Mouse (Mus musculus) right cerebral cortex, adult 18-20 months (tissue): Measurements from ENCODE around the gene Nepro.

ENCODE experiments used
- DNase-seq: peaks from one replicate; pipeline ENCODE4 v3.0.0; 2022; ENCODE audit warnings: mixed read lengths

Gene Nepro

DNA sequence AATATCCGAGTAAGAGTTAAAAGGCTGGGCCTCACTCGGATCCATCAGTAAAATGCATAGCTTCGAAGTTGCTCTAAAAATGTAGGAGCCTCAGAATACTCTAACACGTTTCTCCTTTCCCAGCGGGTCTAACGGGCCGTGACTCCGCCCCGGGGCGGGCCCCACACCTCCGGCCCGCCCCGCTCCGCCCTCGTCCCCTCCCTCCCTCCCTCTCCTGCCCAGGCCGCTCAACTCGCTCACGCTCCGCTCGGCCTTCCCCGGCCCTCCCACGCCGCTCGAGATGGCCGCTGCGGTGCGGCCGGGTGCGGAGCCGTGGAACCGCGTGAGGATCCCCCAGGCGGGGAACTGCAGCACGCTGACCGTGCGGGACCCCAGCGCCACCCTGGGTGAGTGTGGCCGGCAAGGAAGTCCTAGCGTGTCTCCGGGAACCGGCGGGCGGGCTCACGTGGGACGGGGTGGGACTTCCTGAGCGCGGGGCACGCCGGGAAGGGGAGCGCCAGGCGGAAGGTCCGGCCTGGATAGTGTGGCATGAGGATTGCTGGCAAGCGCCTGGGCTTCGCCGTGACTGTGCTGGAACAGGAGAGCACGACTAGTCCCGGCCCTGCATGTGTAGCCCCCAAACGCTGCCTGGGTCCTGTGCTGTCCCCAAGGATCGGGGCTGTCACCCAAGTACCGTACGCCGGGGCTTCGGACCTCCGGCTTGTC is at the start of gene Nepro:
TSS of gene Nepro (plus strand) at position 219 of the 705 bp plus-strand sequence.
- DNase-seq, result peak; percentile 95

DNA sequence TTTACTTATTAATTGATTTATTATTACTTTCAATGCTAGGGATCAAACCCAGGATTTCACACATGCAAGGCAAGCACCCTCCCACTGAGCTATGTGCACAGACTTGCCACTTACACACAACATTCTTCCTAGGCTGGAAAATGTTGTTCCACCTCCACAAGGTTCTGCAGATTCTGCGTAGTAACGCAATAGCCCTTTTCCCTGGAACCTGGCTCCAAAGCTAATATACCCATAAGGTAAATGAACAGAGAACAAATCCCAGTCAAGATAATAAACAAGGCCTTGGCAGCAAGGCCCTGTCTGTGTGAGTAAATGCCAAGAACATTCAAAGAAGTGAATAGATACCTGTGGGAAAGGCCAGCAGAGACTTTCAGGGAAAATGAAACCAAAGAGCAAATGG is 47.7 kb upstream of the Nepro start:
- no peak for DNase-seq

DNA sequence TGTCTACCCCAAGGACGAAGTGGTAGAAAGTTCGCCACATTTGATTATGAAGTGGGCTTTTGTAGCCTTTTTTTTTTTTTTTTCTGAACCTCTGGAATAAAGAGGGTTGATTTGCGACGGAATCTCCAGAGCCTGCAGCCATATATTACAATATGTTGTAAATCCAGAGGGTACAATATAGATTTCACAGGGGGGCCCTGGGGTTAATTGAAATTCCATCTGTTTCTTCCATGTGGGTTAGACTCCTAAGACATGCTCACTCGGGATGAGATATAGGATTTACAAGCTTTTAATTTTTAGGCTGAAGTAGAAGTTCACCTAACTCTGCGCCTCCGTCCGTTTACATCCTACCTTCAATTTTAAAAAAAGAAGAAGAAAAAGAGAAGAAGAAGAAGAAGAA is 45.0 kb upstream of the Nepro start:
- DNase-seq, result no peak

DNA sequence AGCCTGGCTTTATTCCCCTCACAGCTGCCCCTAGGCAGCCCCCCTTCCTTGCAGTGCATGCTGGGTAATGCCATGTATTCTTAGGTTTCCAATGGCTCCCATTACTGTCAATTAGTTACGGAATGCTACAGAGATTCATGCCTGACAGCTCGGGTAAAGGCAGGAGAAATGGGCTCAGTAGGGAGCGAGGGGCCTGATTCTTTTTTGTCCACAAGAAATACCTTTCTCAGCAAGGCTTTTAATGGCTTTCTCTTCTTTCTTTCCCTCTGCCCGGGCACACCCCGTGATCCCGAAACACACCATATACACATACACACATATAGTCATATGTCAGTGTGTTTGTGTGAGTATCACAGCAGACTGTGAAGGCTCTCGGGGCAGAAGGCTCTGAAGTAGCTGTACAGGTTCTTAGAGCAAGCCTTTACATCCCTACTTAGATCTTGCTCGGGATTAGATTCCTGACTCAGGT is 44.6 kb upstream of the Nepro start:
- no peak for DNase-seq

DNA sequence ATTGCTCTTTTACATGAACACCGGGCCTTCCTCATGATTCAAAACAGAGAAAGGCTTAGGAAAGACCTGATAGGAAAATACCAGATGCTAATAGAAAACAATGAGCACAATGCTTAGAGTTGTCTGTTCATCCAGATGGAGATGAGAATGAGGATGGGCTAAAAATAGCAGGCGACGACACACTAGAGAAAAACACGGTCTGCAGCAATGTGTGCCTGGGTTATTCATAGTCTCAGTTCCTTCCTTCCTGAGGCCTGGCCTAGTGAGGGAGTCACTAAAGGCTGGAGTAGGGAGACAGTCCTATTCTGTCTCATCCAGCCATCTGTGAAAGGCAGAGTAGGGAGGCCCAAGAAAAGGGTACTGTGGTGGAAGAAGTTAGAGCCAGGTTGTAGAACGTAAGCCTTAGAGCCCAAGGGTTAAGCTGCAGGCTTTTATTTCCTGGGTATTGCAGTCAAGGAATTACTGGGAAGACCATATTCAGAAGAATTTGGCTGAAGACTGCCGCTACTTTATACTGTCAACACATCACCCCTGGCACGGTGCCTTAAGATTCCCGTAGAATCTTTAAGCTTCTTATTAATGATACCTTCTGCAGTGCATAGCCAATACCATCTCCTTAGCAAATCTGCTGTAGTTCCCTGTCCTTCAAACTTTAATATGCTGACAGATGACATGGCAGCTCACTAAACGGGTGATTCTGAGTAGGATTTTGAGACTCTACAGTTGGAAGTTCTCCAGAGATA is 43.2 kb upstream of the Nepro start:
- DNase-seq, result peak; percentile 60

DNA sequence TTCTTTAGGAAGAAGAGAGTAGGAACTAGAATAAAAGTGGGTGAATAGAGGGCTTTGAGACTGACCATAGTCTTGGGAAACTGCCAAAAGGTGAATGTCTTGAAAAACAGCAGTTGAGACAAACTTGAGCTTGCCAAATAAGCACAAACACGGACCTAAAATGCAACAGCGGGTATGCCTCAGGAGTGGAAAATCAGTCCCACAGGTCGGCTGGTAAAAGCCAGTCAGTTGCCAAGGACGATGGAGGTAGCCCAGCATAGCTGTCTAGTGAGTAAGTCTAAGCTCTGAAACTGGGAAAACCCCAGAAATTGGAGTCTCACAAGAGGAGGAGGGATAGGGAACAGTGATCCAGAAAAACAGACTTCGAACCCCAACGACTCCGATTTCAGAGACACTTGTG is 39.5 kb upstream of the Nepro start:
- DNase-seq, result no peak

DNA sequence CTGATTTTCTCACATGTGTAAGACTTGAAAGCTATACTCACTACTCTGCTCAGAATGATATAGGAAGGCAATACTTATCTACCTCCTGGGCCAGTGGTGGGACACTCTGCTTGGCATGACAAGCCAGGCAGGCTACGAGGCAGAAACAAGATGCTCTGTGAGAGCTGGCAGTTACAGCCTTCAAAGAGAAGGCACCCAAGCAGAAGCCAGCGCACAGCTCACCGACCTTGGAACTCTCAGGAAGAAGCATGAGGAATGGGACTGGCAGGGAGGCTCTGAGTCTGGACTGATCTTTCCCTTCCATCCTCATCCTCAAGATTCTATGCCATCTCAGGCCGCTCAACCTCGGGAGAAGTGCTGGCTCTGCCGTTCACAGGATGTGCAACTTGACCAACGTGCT is 38.7 kb upstream of the Nepro start:
- no peak for DNase-seq

DNA sequence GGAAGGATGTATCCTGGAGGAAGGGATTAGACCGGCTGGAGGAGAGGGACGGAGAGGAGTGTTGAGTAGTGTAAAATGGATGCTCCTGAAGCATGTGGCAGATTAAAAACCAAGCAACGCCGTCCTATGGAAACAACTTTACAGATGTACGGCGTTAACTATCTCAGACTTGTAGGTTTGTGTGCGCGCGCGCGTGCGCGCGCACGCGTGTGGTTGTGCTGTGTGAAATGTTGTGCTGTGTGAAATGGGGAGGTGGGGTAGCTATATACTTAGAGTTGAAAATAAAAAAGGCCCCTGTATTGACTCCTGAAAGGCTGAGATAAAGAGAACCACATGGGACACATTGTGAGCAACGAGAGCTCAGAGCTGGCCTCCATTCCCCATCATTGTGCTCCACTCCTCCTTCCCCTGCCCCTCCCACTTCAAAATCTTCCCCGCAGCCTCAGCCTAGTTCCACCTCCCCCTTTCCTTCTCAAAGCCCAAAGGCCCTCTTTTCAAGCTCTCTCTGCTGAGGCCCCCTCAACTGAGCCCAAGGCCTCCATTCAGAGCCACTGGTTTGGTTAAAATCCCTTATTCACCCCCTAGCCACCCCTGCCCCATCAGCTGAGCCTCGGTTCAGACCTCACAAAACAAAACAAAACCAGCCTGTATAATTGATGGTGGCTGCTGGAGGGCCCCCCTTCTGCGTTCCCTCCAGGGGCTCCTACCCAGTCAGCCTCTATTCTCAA is 36.9 kb upstream of the Nepro start:
- DNase-seq, result no peak

DNA sequence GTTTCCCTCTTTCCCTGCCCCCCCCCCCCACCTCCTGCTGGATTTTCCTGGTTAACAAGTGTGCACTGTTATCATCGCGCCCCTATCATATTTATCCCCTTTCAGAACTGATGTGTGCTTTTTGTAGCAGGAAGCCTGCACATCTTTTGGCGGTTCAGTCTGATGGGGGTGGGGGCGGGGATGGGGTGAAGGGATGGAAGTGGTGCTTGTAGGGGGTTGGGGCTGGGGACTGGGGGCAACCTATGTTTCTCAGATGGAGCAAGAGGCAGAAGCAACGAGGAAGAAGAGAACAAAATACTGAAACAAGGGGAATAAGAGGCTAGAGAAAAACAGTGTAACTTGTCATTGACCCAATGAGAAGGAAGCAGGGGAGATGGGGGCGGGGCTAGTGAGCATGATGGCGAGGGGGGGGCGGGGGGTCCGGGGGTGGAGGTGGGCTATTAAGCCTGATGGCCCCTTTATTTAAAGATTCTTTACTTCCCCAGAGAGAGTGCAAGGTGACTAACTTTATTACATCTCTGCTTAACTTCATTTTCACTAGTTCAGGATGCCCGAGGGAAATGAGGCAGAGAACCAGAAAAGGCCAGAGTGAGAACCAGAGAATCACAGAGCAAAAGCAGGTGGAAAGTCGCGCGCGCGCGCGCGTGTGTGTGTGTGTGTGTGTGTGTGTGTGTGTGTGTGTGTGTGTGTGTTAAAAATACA is 36.2 kb upstream of the Nepro start:
- no peak for DNase-seq

DNA sequence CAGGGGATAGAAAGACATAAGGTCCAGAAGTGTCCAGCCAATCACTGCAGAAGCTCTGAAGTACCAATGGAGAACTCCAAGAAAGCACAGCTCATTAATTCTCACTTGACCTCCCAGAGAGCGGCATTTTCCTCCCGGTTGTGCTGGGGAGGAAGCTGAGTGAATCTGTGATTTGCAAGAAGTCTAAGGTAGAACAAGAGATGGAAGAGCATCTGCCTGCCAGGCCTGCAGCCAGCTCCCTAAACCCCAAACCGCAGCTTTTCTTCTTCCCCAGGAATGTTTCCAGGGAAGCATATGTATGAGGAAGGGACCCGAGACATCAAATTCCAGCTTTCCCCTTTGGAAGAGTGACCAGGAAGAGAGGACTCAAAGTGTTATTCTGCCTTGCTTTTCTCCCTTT is 35.6 kb upstream of the Nepro start:
- DNase-seq, result no peak

DNA sequence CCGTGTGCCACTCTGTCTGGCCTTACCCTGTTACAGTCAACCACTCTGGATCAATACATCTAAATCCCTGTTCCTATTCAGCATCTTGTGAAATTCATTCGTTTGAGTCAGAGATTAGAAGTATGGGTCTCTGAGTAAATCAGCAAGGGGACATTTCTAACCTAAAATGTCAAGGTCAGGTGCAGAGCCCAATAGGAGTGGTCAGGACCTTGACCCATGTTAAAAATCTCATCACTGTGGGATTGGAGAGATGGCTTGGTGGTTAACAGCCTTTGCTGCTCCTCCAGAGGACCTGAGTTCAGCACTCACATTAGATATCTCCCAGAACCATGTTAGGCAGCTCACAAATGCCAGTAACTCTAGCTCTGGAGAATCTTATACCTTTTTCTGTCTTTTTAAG is 33.6 kb upstream of the Nepro start:
- no peak for DNase-seq

DNA sequence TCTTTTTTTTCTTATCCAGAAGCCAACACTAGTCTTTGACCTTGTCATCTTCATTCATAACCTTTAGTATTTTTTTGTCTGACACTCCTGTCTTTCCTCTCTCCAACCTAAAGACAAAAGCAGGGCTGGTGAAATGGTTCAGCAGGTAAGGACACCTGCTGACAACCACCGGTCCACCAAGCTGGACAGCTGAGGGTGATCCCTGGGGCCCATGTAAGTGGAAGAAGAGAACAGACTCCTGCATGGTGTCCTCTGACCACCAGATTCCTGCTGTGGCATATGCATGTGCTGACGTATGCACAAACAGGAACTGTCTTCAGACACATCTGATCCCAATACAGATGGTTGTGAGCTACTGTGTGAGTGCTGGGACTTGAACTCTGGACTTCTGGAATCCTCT is 33.0 kb upstream of the Nepro start:
- no peak for DNase-seq

DNA sequence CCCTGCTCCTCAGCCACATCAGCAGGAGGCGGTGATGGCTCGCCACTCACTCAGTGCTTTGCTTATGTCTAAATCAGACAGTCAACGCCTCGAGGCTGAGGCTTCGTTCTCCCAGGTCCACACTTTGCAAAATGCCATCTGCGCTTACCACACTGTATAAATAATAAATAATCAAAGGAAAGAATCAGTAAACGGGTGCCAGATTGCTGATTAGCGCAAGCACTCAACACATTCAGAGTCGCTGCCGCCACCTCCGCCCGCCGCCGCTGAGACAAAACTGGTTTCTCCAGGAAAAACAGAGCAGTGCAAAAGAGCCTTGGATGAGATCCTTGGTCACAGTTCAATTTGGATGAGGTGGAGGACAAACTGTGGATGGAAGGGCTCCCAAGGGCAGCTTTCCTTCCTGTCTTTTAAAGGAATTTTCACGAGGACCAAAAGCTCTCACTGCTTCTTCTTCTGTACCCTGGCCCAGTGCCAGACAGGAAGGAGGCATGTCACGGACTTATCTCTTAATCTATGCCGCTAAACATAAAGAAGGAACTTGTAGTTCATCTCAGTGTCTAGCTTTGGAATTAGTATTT is 32.5 kb upstream of the Nepro start:
- DNase-seq, result peak; percentile 69

DNA sequence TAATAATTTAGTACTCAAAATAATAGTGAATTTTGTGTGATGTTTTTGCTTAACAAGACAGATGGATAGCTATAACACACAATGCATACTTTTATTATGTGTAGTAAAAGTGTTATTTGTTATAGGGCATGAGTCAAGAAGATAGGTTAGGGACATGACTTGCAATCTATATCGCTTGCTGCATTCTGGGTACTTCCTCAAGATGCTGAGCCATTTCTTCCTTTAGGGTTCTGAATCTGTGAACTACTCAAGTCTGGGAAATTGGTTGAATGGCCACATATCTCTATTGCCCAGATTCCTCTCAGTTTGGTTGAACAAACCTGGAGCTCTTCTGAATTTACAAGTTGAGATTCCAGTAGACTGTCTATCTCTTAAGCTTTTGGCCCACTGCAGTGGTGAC is 31.6 kb upstream of the Nepro start:
- DNase-seq, result no peak

DNA sequence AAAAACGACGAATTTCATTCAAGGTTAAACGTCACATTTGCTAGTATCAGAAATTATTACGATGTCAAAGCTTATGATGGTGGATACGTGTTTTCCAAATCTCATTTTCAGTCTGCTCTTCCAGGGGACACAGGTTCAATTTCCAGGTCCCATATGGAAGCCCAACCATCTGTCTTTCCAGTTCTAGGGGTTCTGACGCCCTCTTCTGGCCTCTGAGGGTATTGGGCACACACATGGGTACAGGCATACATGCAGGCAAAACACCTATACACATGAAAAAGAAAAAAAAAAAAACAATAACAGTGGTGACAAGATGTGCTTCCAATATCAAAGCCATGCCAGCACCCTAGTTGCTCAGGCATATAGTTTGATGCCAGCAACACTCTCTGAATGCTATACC is 30.4 kb upstream of the Nepro start:
- no peak for DNase-seq

DNA sequence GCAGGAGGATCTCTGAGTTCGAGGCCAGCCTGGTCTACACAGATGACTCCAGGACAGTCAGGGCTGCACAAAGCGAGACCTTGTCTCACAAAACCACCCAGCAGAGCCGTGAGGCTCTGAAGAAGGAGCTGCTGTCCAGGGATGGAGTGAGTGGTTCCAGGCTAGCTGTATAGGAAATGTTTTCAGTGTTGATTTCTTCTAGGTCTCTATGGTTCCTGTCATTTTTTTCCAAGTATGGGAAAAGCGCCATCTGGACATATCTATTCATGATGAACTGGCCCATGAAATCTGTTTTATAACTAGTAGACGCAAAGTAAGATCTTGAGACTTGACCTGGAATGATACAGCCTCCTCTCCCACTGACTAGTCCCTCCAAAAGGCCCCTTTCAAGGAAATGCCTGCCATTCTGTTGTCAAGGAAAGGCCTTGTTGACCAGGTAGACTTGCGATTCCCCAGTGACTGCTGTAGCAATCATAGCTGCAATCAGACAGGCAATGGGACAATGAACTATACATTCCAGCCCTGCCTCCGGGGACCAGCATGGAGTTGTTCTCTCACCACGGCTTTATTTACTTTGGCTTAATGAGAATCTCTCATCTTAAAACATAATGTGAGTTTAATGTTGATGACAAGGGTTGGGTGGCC is 28.8 kb upstream of the Nepro start:
- DNase-seq, result no peak

DNA sequence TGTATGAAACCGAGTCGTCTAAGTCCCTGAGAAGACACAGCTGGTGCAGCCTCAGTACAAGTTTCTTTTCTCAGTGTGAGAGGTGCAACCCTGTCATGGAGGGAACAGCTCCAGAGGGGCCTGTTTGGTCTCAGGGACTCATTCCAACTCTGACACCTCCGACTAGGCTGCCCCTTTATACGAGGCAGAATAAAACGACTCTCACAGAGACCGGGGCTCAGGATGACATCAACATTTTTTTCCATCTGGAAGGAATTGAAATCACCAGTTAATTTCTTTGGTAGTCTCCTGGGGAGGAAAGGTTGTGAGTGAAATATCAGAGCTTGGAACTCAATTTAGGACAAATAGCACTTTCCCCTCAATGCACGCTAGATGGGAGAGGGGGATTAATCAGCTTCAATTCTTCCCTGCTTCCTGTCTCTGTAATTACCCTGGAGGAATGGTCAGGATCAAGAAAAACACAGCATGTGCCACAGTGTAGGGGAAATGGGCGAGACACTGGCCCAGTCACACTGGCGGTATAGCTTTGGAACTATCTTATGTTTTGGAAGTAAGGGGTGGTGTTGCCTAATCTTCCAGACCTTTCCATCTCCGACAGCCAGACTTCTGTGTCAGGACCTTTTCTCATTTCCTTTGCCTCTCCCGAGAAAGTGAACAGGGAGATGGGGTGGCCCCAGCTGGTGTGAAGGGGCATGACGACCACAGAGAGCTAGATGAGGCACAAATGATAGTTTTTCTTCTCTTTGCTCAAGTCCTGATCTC is 28.1 kb upstream of the Nepro start:
- DNase-seq, result no peak

DNA sequence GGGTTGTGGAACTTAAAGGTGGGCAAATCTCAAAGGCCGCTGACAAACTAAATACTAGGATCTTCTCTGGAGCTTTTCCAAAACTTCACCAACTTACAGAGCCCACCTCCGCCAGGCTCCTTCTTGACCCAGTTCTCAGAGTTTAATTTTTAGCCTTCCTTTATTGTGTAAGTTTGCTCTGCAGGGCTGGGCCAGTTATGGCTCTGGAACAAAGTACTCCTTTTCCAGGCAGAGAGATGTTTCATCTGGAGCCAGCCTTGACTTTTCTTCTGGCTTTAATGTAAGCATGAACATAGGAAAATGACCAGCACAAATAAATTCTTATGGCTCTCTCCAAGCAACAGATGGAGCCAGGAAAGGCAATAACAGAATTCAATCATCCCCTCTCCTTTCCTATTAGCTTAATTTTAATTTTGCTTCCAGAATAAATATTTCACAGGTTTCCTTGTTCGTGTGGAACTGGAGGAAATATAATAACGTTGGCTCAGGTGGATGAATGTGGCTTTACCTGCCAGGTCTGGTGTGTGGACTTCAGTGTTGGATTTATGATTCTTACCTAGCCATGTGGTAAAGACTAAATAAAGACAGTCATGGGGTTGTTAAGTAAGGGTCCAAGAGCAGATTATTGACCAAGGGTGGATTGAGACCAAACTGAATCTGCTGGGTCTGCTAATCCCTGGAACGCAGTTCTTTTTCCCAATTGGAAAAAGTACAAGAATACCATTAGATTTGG is 26.5 kb upstream of the Nepro start:
- no peak for DNase-seq

DNA sequence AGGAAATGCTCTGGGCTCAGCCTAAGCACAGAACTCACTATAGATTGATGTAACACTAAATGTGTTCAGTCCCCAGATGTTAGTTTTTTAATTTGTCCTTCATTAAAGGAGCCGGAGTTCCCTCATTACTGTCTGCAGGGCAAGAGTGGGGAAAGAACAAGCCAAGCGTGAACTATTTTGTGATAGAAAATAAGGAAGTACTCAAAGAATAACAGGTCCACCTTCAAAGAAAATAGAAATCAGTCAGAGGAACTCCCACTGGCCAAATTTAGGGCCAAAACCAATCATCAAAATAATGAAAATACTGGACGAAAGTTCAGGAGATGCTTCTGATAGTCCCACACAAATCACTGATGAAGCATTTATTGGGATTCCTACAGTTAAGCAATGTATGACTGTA is 22.9 kb upstream of the Nepro start:
- no peak for DNase-seq

DNA sequence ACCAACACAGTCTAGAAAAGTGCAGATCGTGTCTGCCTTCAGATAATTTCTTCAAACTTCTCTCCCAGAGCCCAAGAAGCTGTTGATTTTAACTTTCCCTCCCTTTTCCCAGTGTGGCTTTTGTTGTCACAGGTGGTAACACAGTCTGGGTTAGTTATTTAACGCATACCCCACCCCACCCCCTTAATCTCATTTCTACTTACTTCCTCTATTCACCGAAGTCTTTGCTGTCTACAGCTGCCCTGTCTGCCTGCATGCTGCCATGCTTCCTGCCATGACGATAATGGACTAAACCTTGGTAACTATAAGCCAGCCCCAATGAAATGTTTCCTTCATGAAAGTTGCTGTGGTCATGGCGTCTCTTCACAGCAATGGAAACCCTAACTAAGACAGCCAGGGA is 21.8 kb upstream of the Nepro start:
- no peak for DNase-seq

DNA sequence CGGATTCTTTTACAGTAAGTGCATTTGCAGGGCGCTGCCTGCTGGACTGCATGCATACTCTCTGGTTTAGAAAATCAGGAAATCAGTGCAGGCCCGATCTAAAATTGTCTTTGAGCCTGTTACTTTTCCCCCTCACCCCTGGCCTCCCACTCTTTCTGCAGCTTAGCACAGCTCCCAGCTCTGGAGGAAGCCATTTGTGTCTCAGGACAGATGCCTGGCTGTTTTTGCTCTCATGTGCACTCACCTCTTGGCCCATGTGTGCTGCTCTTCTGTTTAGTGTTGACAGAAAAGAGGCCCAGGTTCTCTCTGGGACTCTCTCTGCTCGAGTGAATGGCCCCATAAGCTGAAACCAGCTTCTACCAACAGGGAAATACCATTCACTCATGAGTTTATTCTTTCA is 20.6 kb upstream of the Nepro start:
- no peak for DNase-seq
